Mouse (Mus musculus): ENCODE data around the gene Map4k4.

- TF ChIP-seq POLR2A (IDR thresholded peaks at IDR 0.05; ENCODE audit: extremely low read depth, insufficient read depth, low read length) (no peak), CTCF (IDR thresholded peaks at IDR 0.05; ENCODE audit: extremely low read depth, insufficient read depth, low read length) (no peak)
Measured at GRCm38 (mm10) chr1:39995593-39995992, 94.9 kb downstream of the Map4k4 start.
